Mouse (Mus musculus) spleen, adult 2 months (tissue): Measurements from ENCODE around the gene Kcng4.

Experiments used
- CTCF ChIP-seq: fragments of 200-500 bp; IDR thresholded peaks from 2 replicates; pipeline ENCODE4 v1.5.1; 2011; ENCODE audit warnings: mild to moderate bottlenecking, inconsistent platforms; ENCODE audit not compliant: insufficient read depth, insufficient read length, insufficient replicate concordance; ENCODE audit errors: extremely low read depth
- POLR2A ChIP-seq: fragments of 200-500 bp; IDR thresholded peaks from 2 replicates; pipeline ENCODE4 v1.6.1; 2011; ENCODE audit warnings: low read depth, low read length, inconsistent platforms

DNA sequence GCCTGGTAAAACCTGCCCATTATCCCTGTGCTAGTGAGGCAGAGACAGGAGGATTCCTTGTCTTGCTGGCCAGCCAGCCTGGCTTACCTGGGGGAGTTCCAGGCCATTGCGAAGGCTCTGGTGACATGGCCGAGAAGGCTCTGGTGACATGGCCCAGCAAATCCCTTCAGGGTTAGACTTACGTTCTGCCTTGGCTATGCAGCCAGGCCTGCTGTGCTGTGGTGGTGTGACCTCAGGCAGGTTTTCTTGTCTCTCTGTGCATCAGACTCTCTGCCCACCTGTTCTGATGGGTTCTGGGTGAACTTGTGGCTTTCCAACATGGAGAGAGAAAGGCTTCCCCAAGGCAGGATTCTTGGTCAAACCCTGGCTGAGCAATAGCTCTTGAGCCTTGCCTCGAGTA lies 1.9 kb upstream of the Kcng4 start:
- no peak for TF ChIP-seq CTCF
- no peak for TF ChIP-seq POLR2A
